Mouse (Mus musculus): Measurements from ENCODE around the gene Ip6k3.

DNA sequence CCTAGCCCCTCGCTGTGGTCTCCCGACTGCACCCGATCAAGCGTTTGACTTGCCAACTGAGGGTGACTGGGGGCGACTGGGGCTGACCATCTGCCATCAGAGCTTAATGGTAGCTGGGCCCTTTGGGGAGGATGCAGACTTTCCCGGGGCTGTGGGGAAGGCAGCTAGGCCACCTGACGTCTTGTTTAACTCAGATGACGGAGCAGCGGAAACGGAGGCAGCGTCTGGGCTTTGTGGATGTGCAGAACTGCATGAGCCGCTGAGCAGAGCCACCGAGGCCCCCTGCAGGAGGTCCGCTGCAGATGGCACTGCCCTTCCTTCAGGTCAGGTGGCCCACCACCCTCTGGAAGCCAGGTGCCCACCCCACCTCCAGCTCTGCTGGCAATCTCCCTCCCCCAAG lies 46.3 kb downstream of the Ip6k3 start:
- TF ChIP-seq HCFC1 (IDR thresholded peaks at IDR 0.05; ENCODE audit: borderline replicate concordance, insufficient read depth, low read length) (no peak), CHD2 (IDR thresholded peaks at IDR 0.05; ENCODE audit: low read depth, low read length) (no peak), ZNF384 (IDR thresholded peaks at IDR 0.05; ENCODE audit: low read depth, low read length) (no peak), MAFK (IDR thresholded peaks at IDR 0.05; ENCODE audit: insufficient read depth, low read depth, low read length) (no peak), ZC3H11A (IDR thresholded peaks at IDR 0.05; ENCODE audit: borderline replicate concordance, low read depth, low read length) (no peak)

Data from ES-E14 (cell line).